Mouse (Mus musculus) midbrain, embryonic 11.5 days (tissue): ENCODE measurements around the gene Zfp467. TPM values are rescaled to one million over a fixed set of nuclear protein-coding genes. Genes with fewer than 3 reads are reported as not detected.

Source experiments
- ATAC-seq: fragments of 200-750 bp; cut with Nextera tagmentation; 2 replicates; pipeline ENCODE4 v1.8.0; 2017; ENCODE audit warnings: moderate TSS enrichment, moderate library complexity; ENCODE audit not compliant: low FRiP score
- DNase-seq: peaks from one replicate; pipeline ENCODE4 v3.0.0; 2015; ENCODE audit warnings: low spot score; ENCODE audit errors: missing footprints
- H3K27ac ChIP-seq: fragments of 300-500 bp; sonication (generic); 2 replicates; pipeline ENCODE4 v1.5.1; 2014; ENCODE audit warnings: low read depth, low read length
- H3K27me3 ChIP-seq: fragments of 300-500 bp; sonication (generic); 2 replicates; pipeline ENCODE4 v1.6.1; 2014; ENCODE audit warnings: mild to moderate bottlenecking, low read length, moderate library complexity, mixed read lengths; ENCODE audit not compliant: control insufficient read depth, insufficient read depth
- H3K36me3 ChIP-seq: fragments of 300-500 bp; sonication (generic); 2 replicates; pipeline ENCODE4 v1.6.1; 2014; ENCODE audit warnings: mild to moderate bottlenecking, low read length, moderate library complexity, mixed read lengths; ENCODE audit not compliant: control insufficient read depth, insufficient read depth
- H3K4me1 ChIP-seq: fragments of 300-500 bp; sonication (generic); 2 replicates; pipeline ENCODE4 v1.6.1; 2014; ENCODE audit warnings: low read length; ENCODE audit not compliant: control insufficient read depth, insufficient read depth
- H3K4me2 ChIP-seq: fragments of 300-500 bp; sonication (generic); 2 replicates; pipeline ENCODE4 v1.6.1; 2014; ENCODE audit warnings: mild to moderate bottlenecking, moderate library complexity
- H3K4me3 ChIP-seq: fragments of 300-500 bp; sonication (generic); 2 replicates; pipeline ENCODE4 v1.5.1; 2014; ENCODE audit warnings: low read depth, low read length
- H3K9ac ChIP-seq: fragments of 300-500 bp; sonication (generic); 2 replicates; pipeline ENCODE4 v1.6.1; 2014; ENCODE audit warnings: low read length
- H3K9me3 ChIP-seq: fragments of 300-500 bp; sonication (generic); 2 replicates; pipeline ENCODE4 v1.6.1; 2016; ENCODE audit warnings: low read length; ENCODE audit not compliant: control insufficient read depth
- WGBS: fragments of 180-500 bp; shearing (Covaris S2); extraction: QIAGEN DNeasy Blood & Tissue Kit; methylation state at CpG from one replicate; pipeline ENCODE4 v1.1.7; 2014; 5-methylcytosine and 5-hydroxymethylcytosine counted together
- polyA plus RNA-seq: library from polyadenylated mRNA; unstranded; fragments of >200 nt; fragmentation: Nextera tagmentation; extraction: Ambion mirVana; gene quantifications from 2 replicates; pipeline ENCODE4 v1.2.1, GENCODE M21; 2014

The Zfp467 gene
- polyA plus RNA-seq, result 12.7 and 14.3 TPM in 2 replicates

DNA sequence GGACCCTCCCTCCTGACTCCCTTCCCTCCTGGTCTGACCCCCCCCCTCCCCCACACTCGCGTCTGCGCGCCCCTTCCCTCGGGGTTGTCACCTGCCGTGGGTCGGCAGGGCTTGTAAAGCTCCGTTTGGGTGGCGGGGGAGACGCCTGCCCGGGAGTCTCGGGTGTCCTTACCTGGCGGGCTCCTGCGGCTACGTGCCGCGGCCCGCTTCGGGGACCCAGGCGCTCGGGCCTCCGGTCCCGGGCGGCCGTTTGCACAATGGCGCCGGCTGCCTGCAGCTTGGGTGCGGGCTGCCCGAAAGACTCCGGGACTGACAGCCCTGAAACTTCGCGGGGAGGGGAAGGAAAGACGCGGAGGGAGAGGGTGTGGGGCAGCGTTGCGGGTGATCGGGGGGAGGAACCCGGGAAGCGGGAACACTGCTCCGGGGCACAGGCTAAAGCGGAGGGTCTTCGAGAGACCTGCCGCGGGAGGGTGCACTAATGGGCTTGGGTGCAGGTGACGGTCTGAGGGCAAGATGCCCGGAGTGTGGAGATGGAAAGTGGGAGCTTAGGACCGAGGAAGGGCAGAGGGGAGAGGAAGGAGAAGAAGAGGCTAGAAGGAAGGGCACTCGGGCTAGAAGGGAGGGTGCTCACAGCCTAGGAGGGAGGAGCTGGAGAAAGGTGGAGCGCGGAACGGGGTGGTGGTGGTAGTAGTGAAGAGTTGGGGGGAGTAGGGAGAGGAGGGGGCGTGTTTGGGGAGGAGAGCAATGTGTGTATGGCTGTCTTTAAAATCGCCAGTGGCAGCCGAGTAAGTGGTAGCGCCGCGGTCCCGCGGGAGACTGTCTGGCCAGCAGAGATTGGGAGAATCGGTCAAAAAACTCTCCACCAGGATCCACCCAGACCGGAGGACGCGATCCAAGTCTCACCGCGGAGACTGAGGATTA is at the start of gene Zfp467:
Gene Zfp467 (minus strand): TSS at position 645 of the 921 bp plus-strand sequence.
- Histone ChIP-seq H3K4me2 (peak within 1 kb of the TSS; percentile 98), H3K27me3 (no peaks in the 10 kb centered on the region), H3K9ac (peak within 1 kb of the TSS; percentile 84), H3K4me3 (peak within 1 kb of the TSS; percentile 73), H3K36me3 (peaks cover 6% of the 10 kb centered on the region; the same call in 1 of the 2 replicates), H3K4me1 (peaks cover 10% of the 10 kb centered on the region), H3K27ac (peak within 1 kb of the TSS; percentile 74), H3K9me3 (no peaks in the 10 kb centered on the region)
- WGBS, result under 1% methylated on average over 65 of the region's 65 CpGs
- ATAC-seq (peak; percentile 20; the same call in 1 of the 2 replicates), DNase-seq (peak; percentile 96)

DNA sequence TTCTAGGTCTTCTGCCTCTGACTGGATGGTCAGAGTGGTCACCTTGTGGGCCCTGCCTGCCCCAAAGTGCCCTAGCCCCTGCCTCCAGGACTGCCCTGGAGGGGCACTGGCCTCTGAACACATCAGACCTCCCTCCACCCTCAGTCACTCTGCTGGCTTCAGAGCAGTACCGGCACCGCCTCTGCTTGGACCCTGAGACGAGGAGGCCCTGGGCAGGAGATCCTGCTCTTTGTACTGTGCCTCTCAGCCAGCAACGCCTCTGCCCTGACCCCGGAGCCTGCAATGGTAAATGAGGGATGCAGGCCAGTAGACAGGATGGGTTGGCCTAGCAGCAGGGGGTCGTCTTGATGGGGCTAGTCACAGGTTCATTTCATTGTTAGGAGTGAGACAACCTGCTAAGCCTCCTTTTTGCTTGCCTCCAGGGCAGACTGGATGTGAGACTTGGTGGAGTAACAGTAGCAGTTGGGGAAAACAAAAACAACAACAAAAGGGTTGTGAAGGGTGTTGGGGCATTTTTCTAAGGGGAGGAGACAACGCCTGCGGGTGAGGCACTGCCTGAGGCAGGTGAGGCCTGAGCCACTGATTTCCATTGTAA is 47.6 kb upstream of the Zfp467 start:
- WGBS, result 7% methylated on average over 8 of the region's 8 CpGs
- H3K9me3 ChIP-seq, result no peaks in the 10 kb centered on the region
- ATAC-seq (no peak), DNase-seq (no peak)
- H3K27ac ChIP-seq, result no peak overlapping the region
- H3K4me1 ChIP-seq, result peaks cover 1% of the 10 kb centered on the region; the same call in 1 of the 2 replicates
- no peak overlapping the region for H3K4me2 ChIP-seq
- no peak overlapping the region for H3K9ac ChIP-seq
- H3K4me3 ChIP-seq, result no peak overlapping the region
- H3K27me3 ChIP-seq, result no peaks in the 10 kb centered on the region
- H3K36me3 ChIP-seq, result no peaks in the 10 kb centered on the region

DNA sequence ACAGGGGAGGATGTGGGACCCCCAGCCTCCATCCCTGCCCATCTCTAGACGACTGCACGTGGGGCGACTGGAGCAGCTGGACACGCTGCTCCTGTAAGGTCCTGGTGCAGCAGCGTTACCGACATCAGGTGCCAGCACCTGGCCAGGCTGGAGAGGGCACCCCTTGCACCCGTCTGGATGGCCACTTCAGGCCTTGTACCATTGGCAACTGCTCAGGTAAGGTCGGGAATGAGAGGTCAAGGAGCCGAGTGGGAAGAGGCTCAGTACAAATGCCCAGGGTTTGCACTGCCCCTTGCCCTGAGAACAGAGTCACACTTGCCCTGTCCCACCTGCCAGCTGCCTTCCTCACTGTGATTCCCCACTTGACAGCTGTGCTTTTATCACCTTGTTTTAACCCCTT is 45.7 kb upstream of the Zfp467 start:
- DNase-seq (no peak), ATAC-seq (no peak)
- H3K36me3 ChIP-seq, result no peaks in the 10 kb centered on the region
- H3K27ac ChIP-seq, result no peak overlapping the region
- H3K9ac ChIP-seq, result no peak overlapping the region
- H3K27me3 ChIP-seq, result no peaks in the 10 kb centered on the region
- WGBS, result 75% methylated on average over 9 of the region's 9 CpGs
- H3K9me3 ChIP-seq, result no peaks in the 10 kb centered on the region
- H3K4me3 ChIP-seq, result no peak overlapping the region
- H3K4me1 ChIP-seq, result peaks cover 8% of the 10 kb centered on the region
- H3K4me2 ChIP-seq, result no peak overlapping the region

DNA sequence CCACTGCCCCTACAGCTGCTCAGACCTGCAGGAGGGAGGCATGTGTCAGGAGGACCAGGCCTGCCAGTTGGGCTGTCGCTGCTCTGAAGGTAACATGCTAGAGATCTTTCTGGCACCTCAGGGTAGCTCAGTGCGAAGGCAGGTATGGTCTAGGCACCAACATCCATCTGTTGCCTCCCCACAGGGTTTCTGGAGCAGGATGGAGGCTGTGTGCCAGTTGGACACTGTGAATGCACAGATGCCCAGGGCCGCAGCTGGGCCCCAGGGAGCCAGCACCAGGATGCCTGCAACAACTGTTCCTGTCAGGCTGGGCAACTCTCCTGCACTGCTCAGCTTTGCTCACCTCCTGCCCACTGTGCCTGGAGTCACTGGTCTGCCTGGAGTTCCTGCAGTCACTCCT is 44.1 kb upstream of the Zfp467 start:
- H3K4me1 ChIP-seq, result peaks cover 8% of the 10 kb centered on the region
- WGBS, result 83% methylated on average over 3 of the region's 3 CpGs

DNA sequence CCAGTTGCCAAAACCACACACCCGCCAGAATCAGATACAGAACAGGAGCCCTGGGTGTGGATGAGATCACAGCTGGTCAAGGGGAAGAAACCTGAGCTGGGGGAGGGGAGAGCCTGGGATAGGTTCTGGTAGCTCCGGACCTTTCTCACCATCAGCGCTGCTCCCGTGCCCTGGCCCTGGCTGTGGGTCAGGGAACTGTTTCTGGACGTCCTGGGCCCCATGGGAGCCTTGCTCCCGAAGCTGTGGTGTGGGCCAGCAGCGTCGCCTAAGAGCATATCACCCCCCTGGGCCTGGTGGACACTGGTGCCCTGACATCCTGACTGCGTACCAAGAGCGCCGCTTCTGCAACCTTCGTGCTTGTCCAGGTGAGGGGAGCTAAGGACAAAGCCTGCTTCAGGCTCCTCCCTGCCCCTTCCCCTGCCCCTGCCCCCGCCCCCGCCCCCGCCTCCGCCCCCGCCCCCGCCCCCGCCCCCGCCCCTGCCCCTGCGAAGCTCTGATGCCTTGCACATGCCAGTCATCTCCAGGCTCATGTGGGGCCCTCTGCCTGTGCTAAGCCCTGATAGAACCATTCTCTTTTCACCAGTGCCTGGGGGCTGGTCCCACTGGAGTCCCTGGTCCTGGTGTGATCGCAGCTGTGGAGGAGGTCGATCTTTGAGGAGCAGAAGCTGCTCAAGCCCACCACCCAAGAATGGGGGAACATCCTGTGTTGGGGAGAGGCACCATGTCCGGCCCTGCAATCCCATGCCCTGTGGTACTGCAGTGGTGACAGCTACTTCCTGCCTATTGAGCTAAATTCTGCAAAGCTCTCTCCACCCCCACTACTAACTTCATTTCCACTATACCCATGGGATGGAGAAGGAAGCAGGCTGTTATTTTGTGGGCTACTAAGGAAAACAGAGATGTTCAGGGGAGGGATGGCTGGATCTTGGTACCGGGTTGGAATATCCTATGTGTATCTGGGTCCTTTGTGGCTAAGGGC is 42.4 kb upstream of the Zfp467 start:
- peak; percentile 58 for ATAC-seq
- peak overlapping the region; percentile 30; the same call in 1 of the 2 replicates for H3K9ac ChIP-seq
- DNase-seq, result peak; percentile 84

More for the DNA sequence above, 44.1 kb upstream of the Zfp467 start:
- Histone ChIP-seq H3K4me2 (no peak overlapping the region), H3K27me3 (no peaks in the 10 kb centered on the region), H3K4me3 (no peak overlapping the region), H3K36me3 (no peaks in the 10 kb centered on the region), H3K9me3 (no peaks in the 10 kb centered on the region), H3K27ac (no peak overlapping the region), H3K9ac (no peak overlapping the region)
- DNase-seq (no peak), ATAC-seq (no peak)

DNA sequence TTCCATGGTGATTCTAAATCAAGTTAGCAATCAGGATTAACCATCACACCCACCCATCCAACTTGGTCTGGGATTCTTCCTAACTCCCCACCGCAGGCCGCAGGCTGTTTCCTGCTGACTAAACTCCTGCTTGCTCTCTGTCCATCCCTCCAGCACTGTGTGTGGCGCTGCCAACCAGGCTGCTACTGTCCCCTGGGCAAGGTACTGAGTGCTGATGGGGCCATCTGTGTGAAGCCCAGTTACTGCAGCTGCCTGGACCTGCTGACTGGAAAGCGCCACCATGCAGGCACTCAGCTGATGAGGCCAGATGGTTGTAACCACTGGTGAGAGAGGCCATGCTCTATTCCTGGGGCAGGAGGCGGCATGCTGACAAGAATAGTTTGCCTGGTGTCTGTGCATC is 36.9 kb upstream of the Zfp467 start:
- ATAC-seq (no peak), DNase-seq (no peak)
- Histone ChIP-seq H3K27ac (no peak overlapping the region), H3K4me3 (no peak overlapping the region), H3K4me2 (no peak overlapping the region), H3K9ac (no peak overlapping the region), H3K27me3 (no peaks in the 10 kb centered on the region), H3K9me3 (no peaks in the 10 kb centered on the region), H3K4me1 (no peaks in the 10 kb centered on the region), H3K36me3 (no peaks in the 10 kb centered on the region)
- WGBS, result 72% methylated on average over 5 of the region's 5 CpGs

More for the DNA sequence above, 42.4 kb upstream of the Zfp467 start:
- Histone ChIP-seq H3K4me1 (peaks cover 8% of the 10 kb centered on the region), H3K4me3 (no peak overlapping the region), H3K9me3 (no peaks in the 10 kb centered on the region), H3K27me3 (no peaks in the 10 kb centered on the region), H3K36me3 (no peaks in the 10 kb centered on the region), H3K4me2 (peak overlapping the region; percentile 22; the same call in 1 of the 2 replicates), H3K27ac (no peak overlapping the region)
- 20% methylated on average over 16 of the region's 25 CpGs for whole genome bisulfite sequencing

DNA sequence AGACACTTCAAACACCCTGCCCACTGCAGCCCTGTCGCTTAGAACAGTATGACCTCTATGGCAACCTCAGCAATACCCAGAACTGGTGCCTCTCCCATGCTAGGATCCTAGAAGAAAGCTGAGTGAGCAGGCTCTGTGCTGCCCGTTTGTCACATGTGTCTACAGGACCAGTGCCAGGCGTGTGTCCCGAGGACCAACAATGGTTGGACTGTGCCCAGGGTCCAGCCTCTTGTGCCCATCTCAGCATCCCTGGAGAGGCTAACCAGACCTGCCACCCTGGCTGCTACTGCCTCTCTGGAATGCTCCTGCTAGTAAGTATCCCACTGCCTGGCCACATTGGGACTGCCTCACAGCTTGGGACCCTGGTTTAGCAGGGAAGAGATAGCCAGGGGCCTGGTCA is 32.8 kb upstream of the Zfp467 start:
- 93% methylated on average over 4 of the region's 4 CpGs for WGBS
- H3K36me3 ChIP-seq, result no peaks in the 10 kb centered on the region

DNA sequence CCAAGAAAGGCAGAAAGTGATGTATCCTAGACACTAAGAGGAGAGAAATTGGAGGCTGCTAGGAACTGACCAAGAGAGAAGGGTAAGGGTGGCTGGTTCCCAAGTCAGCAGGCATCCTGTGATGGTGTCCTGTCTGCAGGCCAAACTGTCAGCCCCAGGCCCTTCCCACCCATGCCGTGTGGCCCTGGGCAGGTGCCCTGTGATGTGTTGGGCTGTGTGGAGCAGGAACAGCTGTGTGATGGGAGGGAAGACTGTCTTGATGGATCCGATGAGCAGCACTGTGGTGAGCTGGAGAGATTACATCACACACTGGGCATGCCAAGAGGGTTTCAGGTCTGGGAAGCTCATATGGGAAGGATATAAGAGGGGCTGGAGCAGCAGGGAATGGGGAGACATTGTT is 25.1 kb upstream of the Zfp467 start:
- Histone ChIP-seq H3K4me1 (peaks cover 3% of the 10 kb centered on the region; the same call in 1 of the 2 replicates), H3K36me3 (no peaks in the 10 kb centered on the region), H3K27me3 (no peaks in the 10 kb centered on the region), H3K4me2 (no peak overlapping the region), H3K27ac (no peak overlapping the region), H3K4me3 (no peak overlapping the region), H3K9me3 (no peaks in the 10 kb centered on the region), H3K9ac (no peak overlapping the region)
- DNase-seq (no peak), ATAC-seq (no peak)
- WGBS, result 84% methylated on average over 2 of the region's 2 CpGs

More for the DNA sequence above, 32.8 kb upstream of the Zfp467 start:
- no peak overlapping the region for H3K27ac ChIP-seq
- H3K9me3 ChIP-seq, result no peaks in the 10 kb centered on the region
- no peaks in the 10 kb centered on the region for H3K27me3 ChIP-seq
- no peak overlapping the region for H3K9ac ChIP-seq
- no peak overlapping the region for H3K4me3 ChIP-seq
- H3K4me2 ChIP-seq, result no peak overlapping the region
- no peak for ATAC-seq
- no peak for DNase-seq
- H3K4me1 ChIP-seq, result no peaks in the 10 kb centered on the region
